Mouse (Mus musculus): ENCODE results near the gene Iqub.

GRCm38 (mm10) chr6:24470135-24470534 is 44.7 kb downstream of the Iqub start:
- TF ChIP-seq CTCF (IDR thresholded peaks at IDR 0.05; ENCODE audit: low read depth, low read length), result no peak
- no peak for TF ChIP-seq POLR2A (IDR thresholded peaks at IDR 0.05; ENCODE audit: extremely low read depth, insufficient read depth, low read length)
